Mouse (Mus musculus): ENCODE measurements at regions not wholly inside any gene's neighbourhood (a gene's known extent, or its start where the extent isn't known, plus 50 kb on each side); places are given as distances from the start of the nearest gene placed in this dataset.

DNA sequence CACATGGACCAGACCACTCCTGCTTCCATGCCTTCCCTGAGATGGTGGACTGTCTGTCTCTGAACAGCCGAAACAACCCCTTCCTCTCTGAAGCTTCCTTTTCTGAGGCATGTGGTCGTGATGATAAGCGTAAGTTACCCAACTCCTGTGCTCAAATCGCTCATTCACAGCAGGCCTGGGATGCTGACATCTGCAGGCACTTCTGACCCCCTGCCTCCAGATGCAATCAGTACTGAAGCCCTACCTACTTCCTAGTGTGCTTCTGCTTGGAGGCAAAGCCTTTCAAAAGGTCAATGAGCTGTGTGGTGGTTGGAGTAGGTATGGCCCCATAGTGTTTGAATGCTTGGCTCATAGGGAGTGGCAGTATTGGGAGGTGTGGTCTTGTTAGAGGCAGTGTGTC is 253.7 kb upstream of the Irx3 start:
- Histone ChIP-seq H3K79me2 (replicated peaks; ENCODE audit: control insufficient read depth, insufficient read depth, low read length) (no peaks in the 10 kb centered on the region), H3K36me3 (ENCODE audit: control insufficient read depth, insufficient read depth, low read length) (no peaks in the 10 kb centered on the region), H3K4me3 (no peak overlapping the region), H3K27ac (no peak overlapping the region), H3K4me1 (ENCODE audit: control insufficient read depth, insufficient read depth, low read length) (no peaks in the 10 kb centered on the region), H3K9ac (ENCODE audit: low read depth, low read length) (no peak overlapping the region), H3K27me3 (ENCODE audit: control insufficient read depth, insufficient read depth, low read length) (no peaks in the 10 kb centered on the region)
- intact Hi-C loops (cut with DNase I): no loop called here
- no peak for DNase-seq
- 61% methylated on average over 4 of the region's 4 CpGs for WGBS
- no peak for TF ChIP-seq CTCF (IDR thresholded peaks at IDR 0.05)
- TF ChIP-seq POLR2A (IDR thresholded peaks at IDR 0.05; ENCODE audit: insufficient read depth, low read depth, low read length): no peak
- TF ChIP-seq EP300 (IDR thresholded peaks at IDR 0.05; ENCODE audit: insufficient read depth, low read depth, low read length): no peak

DNA sequence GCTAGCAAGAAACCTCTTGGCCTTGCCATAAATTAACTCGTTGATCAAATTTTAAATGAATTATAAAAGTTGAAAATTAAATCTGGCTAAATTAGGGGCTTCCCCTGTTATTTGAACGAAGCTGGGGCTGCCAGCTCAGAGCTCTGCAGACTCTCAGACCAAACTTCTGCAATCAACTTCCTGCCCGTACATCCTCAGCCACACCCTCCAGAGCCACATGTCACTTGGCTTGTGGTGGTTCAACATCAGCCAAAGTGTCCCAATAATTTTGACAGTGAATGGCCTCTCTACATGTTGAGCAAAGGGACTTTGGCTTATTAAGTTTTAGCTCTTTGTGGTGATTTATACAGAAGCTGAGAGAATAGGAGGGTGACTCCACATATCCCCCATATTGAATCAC is 242.8 kb upstream of the Irx3 start:
- no peaks in the 10 kb centered on the region for H3K36me3 ChIP-seq (ENCODE audit: control insufficient read depth, insufficient read depth, low read length)
- DNase-seq: no peak
- H3K79me2 ChIP-seq (replicated peaks; ENCODE audit: control insufficient read depth, insufficient read depth, low read length): no peaks in the 10 kb centered on the region
- H3K9ac ChIP-seq (ENCODE audit: low read depth, low read length): no peak overlapping the region
- intact Hi-C loops (cut with DNase I): no loop called here
- no peaks in the 10 kb centered on the region for H3K27me3 ChIP-seq (ENCODE audit: control insufficient read depth, insufficient read depth, low read length)
- H3K27ac ChIP-seq: no peak overlapping the region
- 64% methylated on average over 3 of the region's 3 CpGs for whole genome bisulfite sequencing
- TF ChIP-seq EP300 (IDR thresholded peaks at IDR 0.05; ENCODE audit: insufficient read depth, low read depth, low read length) (no peak), POLR2A (IDR thresholded peaks at IDR 0.05; ENCODE audit: insufficient read depth, low read depth, low read length) (no peak), CTCF (IDR thresholded peaks at IDR 0.05) (no peak)
- H3K4me3 ChIP-seq: no peak overlapping the region
- no peaks in the 10 kb centered on the region for H3K4me1 ChIP-seq (ENCODE audit: control insufficient read depth, insufficient read depth, low read length)

DNA sequence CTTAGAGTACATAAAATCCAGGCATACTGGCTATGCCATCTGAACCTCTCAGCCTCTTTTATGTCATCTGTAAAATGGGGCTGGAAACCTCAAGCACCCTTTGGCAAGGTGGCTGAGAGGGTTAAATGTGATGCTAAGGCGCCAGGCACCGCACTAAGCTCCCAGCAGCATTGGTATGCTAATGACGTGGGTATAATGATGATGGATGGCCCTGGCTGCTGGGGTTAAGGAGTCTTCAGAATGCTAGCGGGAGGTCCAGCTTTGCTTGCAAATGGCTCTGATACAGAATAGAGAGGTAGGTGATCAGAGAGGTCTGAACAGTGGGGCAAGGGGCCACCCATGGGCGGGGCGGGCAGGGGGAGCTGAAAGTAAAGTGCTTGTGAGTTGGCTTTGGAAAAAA is 241.1 kb upstream of the Irx3 start:
- 50% methylated on average over 6 of the region's 6 CpGs for WGBS
- intact Hi-C loops (cut with DNase I): no loop called here
- Histone ChIP-seq H3K79me2 (replicated peaks; ENCODE audit: control insufficient read depth, insufficient read depth, low read length) (no peaks in the 10 kb centered on the region), H3K27ac (no peak overlapping the region), H3K4me3 (no peak overlapping the region), H3K4me1 (ENCODE audit: control insufficient read depth, insufficient read depth, low read length) (no peaks in the 10 kb centered on the region), H3K27me3 (ENCODE audit: control insufficient read depth, insufficient read depth, low read length) (no peaks in the 10 kb centered on the region), H3K36me3 (ENCODE audit: control insufficient read depth, insufficient read depth, low read length) (no peaks in the 10 kb centered on the region), H3K9ac (ENCODE audit: low read depth, low read length) (no peak overlapping the region)
- no peak for DNase-seq
- TF ChIP-seq CTCF (IDR thresholded peaks at IDR 0.05) (no peak), EP300 (IDR thresholded peaks at IDR 0.05; ENCODE audit: insufficient read depth, low read depth, low read length) (no peak), POLR2A (IDR thresholded peaks at IDR 0.05; ENCODE audit: insufficient read depth, low read depth, low read length) (no peak)

DNA sequence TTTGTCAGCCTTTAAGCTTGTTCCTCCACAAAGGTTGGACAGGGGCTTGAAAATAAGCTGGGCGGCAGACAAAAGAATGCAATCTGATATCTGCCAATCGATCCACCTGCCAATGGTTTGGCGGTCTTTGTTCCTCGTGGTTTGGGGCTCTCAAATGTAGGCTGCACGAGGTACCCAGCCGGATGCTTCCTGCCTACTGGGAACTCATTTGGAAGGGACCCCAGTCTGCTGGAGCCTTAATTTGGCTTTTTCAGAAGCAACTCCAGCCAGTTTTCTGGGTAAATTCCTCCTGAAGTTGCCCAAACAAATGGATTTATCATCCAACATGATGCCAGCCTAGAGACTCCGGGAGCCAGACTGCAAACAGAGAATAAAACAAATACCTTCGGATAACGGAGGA is 228.1 kb upstream of the Irx3 start:
- Histone ChIP-seq H3K27me3 (ENCODE audit: control insufficient read depth, insufficient read depth, low read length) (no peaks in the 10 kb centered on the region; the same call in 1 of the 2 replicates), H3K4me3 (no peak overlapping the region), H3K79me2 (replicated peaks; ENCODE audit: control insufficient read depth, insufficient read depth, low read length) (no peaks in the 10 kb centered on the region), H3K9ac (ENCODE audit: low read depth, low read length) (no peak overlapping the region), H3K36me3 (ENCODE audit: control insufficient read depth, insufficient read depth, low read length) (no peaks in the 10 kb centered on the region), H3K27ac (no peak overlapping the region), H3K4me1 (ENCODE audit: control insufficient read depth, insufficient read depth, low read length) (no peaks in the 10 kb centered on the region)
- intact Hi-C loops (cut with DNase I): no loop called here
- no peak for DNase-seq
- TF ChIP-seq CTCF (IDR thresholded peaks at IDR 0.05) (no peak), EP300 (IDR thresholded peaks at IDR 0.05; ENCODE audit: insufficient read depth, low read depth, low read length) (no peak), POLR2A (IDR thresholded peaks at IDR 0.05; ENCODE audit: insufficient read depth, low read depth, low read length) (no peak)
- WGBS: 63% methylated on average over 9 of the region's 9 CpGs

DNA sequence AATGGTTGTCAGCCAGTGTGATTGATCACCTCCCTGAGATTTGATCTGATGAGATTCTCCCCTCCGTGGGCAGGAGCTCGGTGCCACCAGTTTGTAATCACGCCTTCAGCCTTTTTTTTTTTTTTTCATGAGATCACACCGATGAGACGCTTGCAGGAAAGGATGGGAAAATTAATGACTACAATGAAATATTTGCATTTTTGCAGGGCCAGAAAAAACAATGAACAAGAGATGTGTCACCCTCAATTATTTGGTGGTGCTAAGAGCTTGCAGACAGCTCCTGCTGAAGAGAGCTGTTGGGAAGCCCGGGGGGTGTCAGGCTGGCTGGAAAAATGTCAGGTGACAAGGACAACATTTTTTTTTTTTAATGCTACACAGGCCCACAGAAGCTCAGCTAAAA is 227.6 kb upstream of the Irx3 start:
- Histone ChIP-seq H3K27ac (no peak overlapping the region), H3K4me1 (ENCODE audit: control insufficient read depth, insufficient read depth, low read length) (no peaks in the 10 kb centered on the region), H3K4me3 (no peak overlapping the region), H3K36me3 (ENCODE audit: control insufficient read depth, insufficient read depth, low read length) (no peaks in the 10 kb centered on the region), H3K9ac (ENCODE audit: low read depth, low read length) (no peak overlapping the region), H3K79me2 (replicated peaks; ENCODE audit: control insufficient read depth, insufficient read depth, low read length) (no peaks in the 10 kb centered on the region), H3K27me3 (ENCODE audit: control insufficient read depth, insufficient read depth, low read length) (no peaks in the 10 kb centered on the region; the same call in 1 of the 2 replicates)
- TF ChIP-seq CTCF (IDR thresholded peaks at IDR 0.05): no peak
- no peak for TF ChIP-seq POLR2A (IDR thresholded peaks at IDR 0.05; ENCODE audit: insufficient read depth, low read depth, low read length)
- TF ChIP-seq EP300 (IDR thresholded peaks at IDR 0.05; ENCODE audit: insufficient read depth, low read depth, low read length): no peak
- intact Hi-C loops (cut with DNase I): no loop called here
- WGBS: 55% methylated on average over 6 of the region's 6 CpGs
- DNase-seq: no peak

DNA sequence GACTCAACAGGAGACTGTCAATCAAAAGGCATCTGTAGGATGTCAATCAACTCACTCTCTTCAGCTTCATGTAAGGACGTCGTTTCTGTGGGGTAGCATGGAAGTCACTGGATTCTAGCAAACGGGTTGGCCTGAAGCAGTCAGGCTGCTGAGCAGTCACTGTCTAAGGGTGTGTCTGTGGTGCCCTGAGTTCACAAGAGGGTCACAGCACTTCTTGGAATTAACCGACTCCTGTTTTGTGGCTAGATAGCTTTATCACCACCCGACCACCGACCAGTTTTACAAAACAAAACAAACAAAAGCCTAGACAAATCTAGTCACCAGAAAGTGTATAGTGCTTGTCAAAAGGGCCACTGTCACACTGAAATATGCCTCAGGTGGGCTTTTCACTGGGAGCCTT is 226.4 kb upstream of the Irx3 start:
- no peaks in the 10 kb centered on the region for H3K79me2 ChIP-seq (replicated peaks; ENCODE audit: control insufficient read depth, insufficient read depth, low read length)
- no peak overlapping the region for H3K9ac ChIP-seq (ENCODE audit: low read depth, low read length)
- WGBS: 41% methylated on average over 6 of the region's 6 CpGs
- no peaks in the 10 kb centered on the region for H3K36me3 ChIP-seq (ENCODE audit: control insufficient read depth, insufficient read depth, low read length)
- TF ChIP-seq EP300 (IDR thresholded peaks at IDR 0.05; ENCODE audit: insufficient read depth, low read depth, low read length) (no peak), POLR2A (IDR thresholded peaks at IDR 0.05; ENCODE audit: insufficient read depth, low read depth, low read length) (no peak), CTCF (IDR thresholded peaks at IDR 0.05) (no peak)
- H3K27ac ChIP-seq: no peak overlapping the region
- H3K27me3 ChIP-seq (ENCODE audit: control insufficient read depth, insufficient read depth, low read length): no peaks in the 10 kb centered on the region; the same call in 1 of the 2 replicates
- intact Hi-C loops (cut with DNase I): no loop called here
- no peak for DNase-seq
- no peak overlapping the region for H3K4me3 ChIP-seq
- H3K4me1 ChIP-seq (ENCODE audit: control insufficient read depth, insufficient read depth, low read length): no peaks in the 10 kb centered on the region
